14 mouse cellular contexts compared by ENCODE assay signal in the genomic region with DNA sequence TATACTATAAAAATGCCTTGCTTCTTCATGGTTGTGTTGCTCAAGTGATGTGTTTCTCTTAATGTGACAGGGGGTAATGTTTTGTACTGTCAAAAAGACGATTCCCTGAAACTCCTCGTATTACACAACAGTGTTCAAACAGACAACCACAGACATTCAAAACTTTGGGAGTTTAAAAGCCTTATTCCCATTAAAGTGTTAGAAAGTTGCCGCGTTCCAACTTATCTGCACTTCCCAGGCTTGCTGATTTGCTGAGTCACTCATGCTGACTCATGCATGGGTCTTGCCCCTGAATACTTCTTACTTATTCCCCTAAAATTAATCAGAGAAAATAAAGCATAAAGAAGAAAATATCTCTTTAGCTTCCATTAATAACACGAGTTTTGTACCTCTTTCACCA.
DNase-seq lines count a peak whose midpoint lies in the region; ATAC-seq and TF ChIP-seq lines count a peak whose summit lies in the region.
"Had no signal": no experiment of that assay in that cellular context is flagged by ENCODE, and none has a peak within 500 bp of the region (broad histone marks: within the 10 kb centered on the region; RNA-seq: fewer than 3 reads in every experiment).

No protein-coding gene starts in this region.

- no peak overlapping the region for H3K9ac ChIP-seq in stomach, embryonic 15.5 days
- no peak overlapping the region for H3K9ac ChIP-seq in stomach, postnatal 0 days (ENCODE audit: low read length)
- H3K9ac ChIP-seq in liver, embryonic 12.5 days = 0 out of 2 replicates have a peak overlapping the region, but pooled peaks have one; percentile 22
- H3K9ac ChIP-seq in intestine, embryonic 16.5 days (ENCODE audit: low read depth, low read length) = no peak overlapping the region
- H3K9ac ChIP-seq: embryonic facial prominence, embryonic 15.5 days; hindbrain, embryonic 15.5 days; neural tube, embryonic 12.5 days had no signal

- TF ChIP-seq CTCF in stomach, postnatal 0 days (IDR thresholded peaks at IDR 0.05; ENCODE audit: low read depth) = no peak

- 75% methylated on average over 5 of the region's 5 CpGs for WGBS in stomach, embryonic 15.5 days
- 74% methylated on average over 5 of the region's 5 CpGs for WGBS in stomach, postnatal 0 days
- WGBS in liver, embryonic 12.5 days (ENCODE audit: insufficient replicate concordance) = 17% methylated on average over 5 of the region's 5 CpGs
- 82% methylated on average over 5 of the region's 5 CpGs for WGBS in intestine, embryonic 16.5 days

- H3K4me1 ChIP-seq in stomach, embryonic 15.5 days = no peaks in the 10 kb centered on the region; the same call in 1 of the 2 replicates
- H3K4me1 ChIP-seq in stomach, postnatal 0 days (replicated peaks; ENCODE audit: control insufficient read depth, insufficient read depth) = no peaks in the 10 kb centered on the region
- H3K4me1 ChIP-seq in liver, embryonic 12.5 days = peaks cover 30% of the 10 kb centered on the region
- H3K4me1 ChIP-seq in intestine, embryonic 16.5 days (ENCODE audit: control insufficient read depth, insufficient read depth, low read length) = no peaks in the 10 kb centered on the region
- H3K4me1 ChIP-seq: hindbrain, embryonic 15.5 days had no signal

- no peaks in the 10 kb centered on the region for H3K9me3 ChIP-seq in stomach, embryonic 15.5 days
- no peaks in the 10 kb centered on the region for H3K9me3 ChIP-seq in stomach, postnatal 0 days (ENCODE audit: control insufficient read depth, low read length)
- H3K9me3 ChIP-seq in liver, embryonic 12.5 days (replicated peaks) = no peaks in the 10 kb centered on the region
- no peaks in the 10 kb centered on the region for H3K9me3 ChIP-seq in intestine, embryonic 16.5 days (ENCODE audit: control insufficient read depth, low read length)
- H3K9me3 ChIP-seq: embryonic facial prominence, embryonic 15.5 days; hindbrain, embryonic 15.5 days; neural tube, embryonic 12.5 days had no signal

- DNase-seq in stomach, postnatal 0 days (ENCODE audit: low spot score) = no peak
- DNase-seq in c-Kit-positive CD71-negative TER-119-negative erythroid progenitor cells, embryonic 14.5 days (ENCODE audit: low read depth) = peak; percentile 25
- DNase-seq in cerebellum, postnatal 14 days = no peak
- no peak for DNase-seq in gastrocnemius, postnatal 25 days
- DNase-seq: cerebellum, adult 11-12 months; kidney, postnatal 36 days; right cerebral cortex, postnatal 14 days had no signal

- no peaks in the 10 kb centered on the region for H3K36me3 ChIP-seq in stomach, embryonic 15.5 days
- H3K36me3 ChIP-seq in stomach, postnatal 0 days (ENCODE audit: control insufficient read depth, insufficient read depth, low read length) = no peaks in the 10 kb centered on the region
- H3K36me3 ChIP-seq in liver, embryonic 12.5 days = no peaks in the 10 kb centered on the region
- no peaks in the 10 kb centered on the region for H3K36me3 ChIP-seq in intestine, embryonic 16.5 days (ENCODE audit: control insufficient read depth, insufficient read depth, low read length)
- H3K36me3 ChIP-seq: embryonic facial prominence, embryonic 15.5 days; hindbrain, embryonic 15.5 days; neural tube, embryonic 12.5 days had no signal

- TF ChIP-seq EP300 in stomach, postnatal 0 days (optimal IDR thresholded peaks at IDR 0.05) = no peak

- no peaks in the 10 kb centered on the region for H3K27me3 ChIP-seq in stomach, embryonic 15.5 days (replicated peaks)
- H3K27me3 ChIP-seq in stomach, postnatal 0 days (ENCODE audit: control insufficient read depth, insufficient read depth, low read length) = no peaks in the 10 kb centered on the region
- no peaks in the 10 kb centered on the region for H3K27me3 ChIP-seq in liver, embryonic 12.5 days (replicated peaks)
- no peaks in the 10 kb centered on the region for H3K27me3 ChIP-seq in intestine, embryonic 16.5 days (replicated peaks; ENCODE audit: control insufficient read depth, insufficient read depth, low read length)
- H3K27me3 ChIP-seq: embryonic facial prominence, embryonic 15.5 days; hindbrain, embryonic 15.5 days; neural tube, embryonic 12.5 days had no signal

- ATAC-seq in stomach, embryonic 15.5 days (ENCODE audit: insufficient read depth, low FRiP score, low read depth) = peak; percentile 82
- ATAC-seq in stomach, postnatal 0 days (ENCODE audit: low FRiP score, low TSS enrichment) = no peak
- peak; percentile 91 for ATAC-seq in liver, embryonic 12.5 days
- no peak for ATAC-seq in intestine, embryonic 16.5 days

- H3K4me3 ChIP-seq in stomach, embryonic 15.5 days (replicated peaks) = no peak overlapping the region
- H3K4me3 ChIP-seq in stomach, postnatal 0 days (ENCODE audit: low read depth, low read length) = no peak overlapping the region
- H3K4me3 ChIP-seq in liver, embryonic 12.5 days = no peak overlapping the region
- no peak overlapping the region for H3K4me3 ChIP-seq in intestine, embryonic 16.5 days (ENCODE audit: low read length)
- H3K4me3 ChIP-seq: embryonic facial prominence, embryonic 15.5 days; hindbrain, embryonic 15.5 days; neural tube, embryonic 12.5 days had no signal

- H3K4me2 ChIP-seq in stomach, embryonic 15.5 days = no peak overlapping the region
- no peak overlapping the region for H3K4me2 ChIP-seq in stomach, postnatal 0 days (replicated peaks; ENCODE audit: low read depth)
- H3K4me2 ChIP-seq in liver, embryonic 12.5 days = peak overlapping the region; percentile 41
- H3K4me2 ChIP-seq in intestine, embryonic 16.5 days (ENCODE audit: low read depth, low read length) = no peak overlapping the region
- H3K4me2 ChIP-seq: embryonic facial prominence, embryonic 15.5 days; hindbrain, embryonic 15.5 days; neural tube, embryonic 12.5 days had no signal

- H3K27ac ChIP-seq in stomach, embryonic 15.5 days = no peak overlapping the region
- H3K27ac ChIP-seq in stomach, postnatal 0 days (replicated peaks) = no peak overlapping the region
- peak overlapping the region; percentile 82 for H3K27ac ChIP-seq in liver, embryonic 12.5 days
- H3K27ac ChIP-seq in intestine, embryonic 16.5 days (ENCODE audit: low read length) = no peak overlapping the region
- H3K27ac ChIP-seq: embryonic facial prominence, embryonic 15.5 days; hindbrain, embryonic 15.5 days; macrophage; neural tube, embryonic 12.5 days had no signal

Comparison
In these comparisons a context has a peak if more than half of its experiments do, and no peak if none do; other contexts are left out.
1. ATAC-seq: peak in stomach, embryonic 15.5 days (single experiment) and liver, embryonic 12.5 days (single experiment); none in stomach, postnatal 0 days (single experiment) and intestine, embryonic 16.5 days (single experiment).